Mouse (Mus musculus): ENCODE measurements at regions not wholly inside any gene's neighbourhood (a gene's known extent, or its start where the extent isn't known, plus 50 kb on each side); places are given as distances from the start of the nearest gene placed in this dataset.
A peak's percentile ranks its signal among the peaks of the same experiment; 100 is the strongest.

GRCm38 (mm10) chr11:117589422-117589821 is 64.7 kb upstream of the Tnrc6c start:
- H3K4me2 ChIP-seq (replicated peaks): no peak overlapping the region
- H3K9ac ChIP-seq: no peak overlapping the region; the same call in 1 of the 2 replicates
- WGBS: 60% methylated on average over 14 of the region's 14 CpGs
- H3K9me3 ChIP-seq: peaks cover 19% of the 10 kb centered on the region; the same call in 1 of the 2 replicates
- no peak for ATAC-seq (ENCODE audit: low FRiP score, low read depth)
- H3K4me3 ChIP-seq: no peak overlapping the region
- H3K36me3 ChIP-seq: no peaks in the 10 kb centered on the region
- peak overlapping the region; percentile 39; the same call in 1 of the 2 replicates for H3K27ac ChIP-seq
- peaks cover 11% of the 10 kb centered on the region; the same call in 1 of the 2 replicates for H3K4me1 ChIP-seq
- no peaks in the 10 kb centered on the region for H3K27me3 ChIP-seq

- peaks cover 15% of the 10 kb centered on the region for H3K27me3 ChIP-seq
- H3K4me2 ChIP-seq (replicated peaks): no peak overlapping the region
- no peak overlapping the region for H3K4me3 ChIP-seq
- H3K9me3 ChIP-seq: peaks cover 9% of the 10 kb centered on the region; the same call in 1 of the 2 replicates
- peaks cover 9% of the 10 kb centered on the region; the same call in 1 of the 2 replicates for H3K4me1 ChIP-seq
- no peak overlapping the region for H3K27ac ChIP-seq
- ATAC-seq (ENCODE audit: low FRiP score, low read depth): no peak
- no peak overlapping the region for H3K9ac ChIP-seq
- 65% methylated on average over 3 of the region's 3 CpGs for WGBS
- H3K36me3 ChIP-seq: no peaks in the 10 kb centered on the region
These were observed 61.5 kb upstream of the Tnrc6c start for GRCm38 (mm10) chr11:117592570-117592969.

DNA sequence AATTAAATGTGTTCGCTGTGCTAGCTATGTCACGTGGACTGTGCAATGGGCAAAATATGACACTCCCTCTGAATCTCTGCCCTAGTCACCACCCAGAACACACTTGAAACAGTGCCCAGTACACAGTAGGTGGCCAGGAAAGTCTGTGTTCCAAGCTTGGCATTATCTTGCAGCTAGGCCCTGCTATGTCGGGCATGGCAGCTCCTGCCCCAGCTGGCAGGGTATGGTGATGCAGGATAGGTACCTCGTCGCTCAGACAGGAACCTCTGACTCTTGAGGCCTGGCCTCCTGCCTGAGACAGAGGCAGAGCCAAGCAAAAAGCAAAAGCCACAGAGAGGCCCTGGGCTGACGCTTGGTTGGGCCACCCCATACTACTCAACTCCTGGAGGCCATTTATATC is 57.9 kb upstream of the Tnrc6c start:
- peaks cover 50% of the 10 kb centered on the region for H3K27me3 ChIP-seq
- no peak overlapping the region for H3K4me3 ChIP-seq
- no peaks in the 10 kb centered on the region for H3K36me3 ChIP-seq
- 71% methylated on average over 6 of the region's 6 CpGs for WGBS
- H3K27ac ChIP-seq: no peak overlapping the region
- H3K4me1 ChIP-seq: peaks cover 32% of the 10 kb centered on the region
- no peak overlapping the region for H3K9ac ChIP-seq
- no peaks in the 10 kb centered on the region for H3K9me3 ChIP-seq
- H3K4me2 ChIP-seq (replicated peaks): no peak overlapping the region
- ATAC-seq (ENCODE audit: low FRiP score, low read depth): no peak

DNA sequence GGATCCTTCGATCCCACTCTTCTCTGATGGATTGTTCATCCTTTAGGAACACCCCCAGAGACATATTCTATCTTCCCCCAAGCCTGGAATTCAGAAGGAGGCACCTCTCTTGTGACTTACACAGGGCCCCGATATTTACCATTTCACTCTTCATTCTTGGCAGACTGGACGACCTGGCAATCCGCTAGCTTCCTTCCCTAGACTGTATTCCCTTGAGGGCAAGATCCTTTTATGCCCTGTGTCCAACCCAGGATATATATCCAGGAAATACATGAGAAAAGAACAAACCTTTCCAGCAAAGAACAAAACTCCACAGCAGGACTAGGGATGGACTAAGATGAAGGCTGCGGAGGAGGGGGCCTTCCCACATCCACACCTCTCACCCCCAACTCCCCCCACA is 56.3 kb upstream of the Tnrc6c start:
- peaks cover 32% of the 10 kb centered on the region for H3K4me1 ChIP-seq
- no peaks in the 10 kb centered on the region for H3K36me3 ChIP-seq
- H3K27me3 ChIP-seq: peaks cover 58% of the 10 kb centered on the region
- 28% methylated on average over 5 of the region's 5 CpGs for WGBS
- no peak overlapping the region for H3K4me2 ChIP-seq (replicated peaks)
- no peak overlapping the region for H3K27ac ChIP-seq
- H3K9ac ChIP-seq: peak overlapping the region; percentile 39; the same call in 1 of the 2 replicates
- ATAC-seq (ENCODE audit: low FRiP score, low read depth): no peak
- no peaks in the 10 kb centered on the region for H3K9me3 ChIP-seq
- no peak overlapping the region for H3K4me3 ChIP-seq

- H3K4me1 ChIP-seq: peaks cover 32% of the 10 kb centered on the region
- no peaks in the 10 kb centered on the region for H3K9me3 ChIP-seq
- no peak for ATAC-seq (ENCODE audit: low FRiP score, low read depth)
- H3K9ac ChIP-seq: peak overlapping the region; percentile 39; the same call in 1 of the 2 replicates
- H3K27me3 ChIP-seq: peaks cover 58% of the 10 kb centered on the region
- H3K36me3 ChIP-seq: no peaks in the 10 kb centered on the region
- 3% methylated on average over 6 of the region's 6 CpGs for WGBS
- H3K4me2 ChIP-seq (replicated peaks): peak overlapping the region; percentile 65
- no peak overlapping the region for H3K27ac ChIP-seq
- H3K4me3 ChIP-seq: no peak overlapping the region
These were observed 55.9 kb upstream of the Tnrc6c start for GRCm38 (mm10) chr11:117598170-117598583.

- no peak for ATAC-seq (ENCODE audit: low FRiP score, low read depth)
- WGBS: 5% methylated on average over 9 of the region's 9 CpGs
These were observed 55.5 kb upstream of the Tnrc6c start for GRCm38 (mm10) chr11:117598610-117599009.

DNA sequence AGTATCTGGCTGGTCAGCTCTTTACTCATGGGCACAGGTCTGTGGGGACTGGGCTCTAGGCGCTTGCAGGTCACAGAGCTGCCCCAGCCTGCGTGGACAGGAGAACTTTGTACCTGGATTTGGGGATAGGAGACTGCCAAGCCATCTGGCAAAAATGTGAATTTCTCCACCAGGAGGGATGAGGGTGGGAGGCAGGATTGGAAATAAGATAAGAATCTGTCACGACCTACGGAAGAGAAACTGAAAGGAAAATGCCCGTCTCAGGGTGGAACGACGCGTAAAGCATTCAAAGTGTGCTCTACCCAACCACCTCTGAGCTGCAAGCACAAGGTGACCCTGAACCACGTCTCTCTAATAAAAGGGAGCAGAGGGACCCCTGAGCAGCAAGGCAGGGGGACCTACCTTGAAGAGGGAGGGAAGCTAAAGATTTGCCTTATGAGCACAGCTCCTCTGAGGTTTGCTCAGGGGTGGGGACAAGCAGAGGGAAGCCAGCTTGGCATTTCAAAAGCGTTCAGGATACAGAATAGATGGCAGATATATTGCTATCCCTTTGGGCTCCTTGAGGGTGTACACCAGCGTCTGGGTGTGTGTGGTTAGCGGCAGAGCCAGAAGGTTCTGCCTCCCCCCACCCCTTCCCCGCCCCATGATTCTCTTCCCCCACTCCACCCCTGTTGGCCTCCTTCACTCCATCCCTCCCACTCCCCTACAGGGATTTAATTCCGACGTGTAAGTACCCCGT is 54.9 kb upstream of the Tnrc6c start:
- no peak for ATAC-seq (ENCODE audit: low FRiP score, low read depth)
- Histone ChIP-seq H3K4me2 (replicated peaks) (peak overlapping the region; percentile 65), H3K4me3 (peak overlapping the region; percentile 34), H3K4me1 (peaks cover 32% of the 10 kb centered on the region), H3K9me3 (no peaks in the 10 kb centered on the region), H3K9ac (peak overlapping the region; percentile 51), H3K27me3 (peaks cover 58% of the 10 kb centered on the region), H3K27ac (no peak overlapping the region), H3K36me3 (no peaks in the 10 kb centered on the region)
- 6% methylated on average over 16 of the region's 16 CpGs for WGBS

More at GRCm38 (mm10) chr11:117598610-117599009, 55.5 kb upstream of the Tnrc6c start:
- Histone ChIP-seq H3K4me2 (replicated peaks) (peak overlapping the region; percentile 65), H3K4me3 (peak overlapping the region; percentile 34), H3K27ac (no peak overlapping the region), H3K9me3 (no peaks in the 10 kb centered on the region), H3K36me3 (no peaks in the 10 kb centered on the region), H3K27me3 (peaks cover 58% of the 10 kb centered on the region), H3K9ac (peak overlapping the region; percentile 51), H3K4me1 (peaks cover 32% of the 10 kb centered on the region)

DNA sequence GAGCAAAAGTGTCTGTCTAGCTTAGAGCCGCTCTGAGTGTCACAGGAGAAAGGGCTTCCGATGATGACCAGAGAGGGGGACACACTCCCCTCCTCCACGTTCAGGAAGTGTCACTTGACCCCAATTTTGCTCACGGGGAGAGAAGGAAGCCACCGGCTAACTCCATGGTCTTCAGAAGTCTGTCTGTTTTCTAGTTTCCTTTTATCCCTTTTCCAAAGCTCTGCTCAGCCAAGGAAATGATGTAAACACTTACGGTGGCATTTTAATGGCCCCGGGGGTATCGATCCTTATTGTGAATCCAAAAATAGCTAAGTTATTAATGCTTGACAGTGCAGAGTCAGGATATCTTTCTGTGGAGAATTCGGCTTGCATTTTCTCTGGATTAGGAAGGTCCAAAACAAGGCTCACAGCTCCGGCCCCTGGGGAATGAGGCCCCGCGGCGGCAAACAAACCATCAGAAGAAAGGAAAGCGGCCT is 54.3 kb upstream of the Tnrc6c start:
- WGBS: 13% methylated on average over 14 of the region's 14 CpGs
- peaks cover 32% of the 10 kb centered on the region for H3K4me1 ChIP-seq

GRCm38 (mm10) chr11:117601147-117601546 is 52.9 kb upstream of the Tnrc6c start:
- ATAC-seq (ENCODE audit: low FRiP score, low read depth): no peak

More for the DNA sequence above, 54.3 kb upstream of the Tnrc6c start:
- peak overlapping the region; percentile 51 for H3K9ac ChIP-seq
- H3K36me3 ChIP-seq: no peaks in the 10 kb centered on the region
- peak overlapping the region; percentile 65 for H3K4me2 ChIP-seq (replicated peaks)
- peak overlapping the region; percentile 34 for H3K4me3 ChIP-seq
- H3K9me3 ChIP-seq: no peaks in the 10 kb centered on the region
- peaks cover 58% of the 10 kb centered on the region for H3K27me3 ChIP-seq
- no peak overlapping the region for H3K27ac ChIP-seq
- no peak for ATAC-seq (ENCODE audit: low FRiP score, low read depth)

DNA sequence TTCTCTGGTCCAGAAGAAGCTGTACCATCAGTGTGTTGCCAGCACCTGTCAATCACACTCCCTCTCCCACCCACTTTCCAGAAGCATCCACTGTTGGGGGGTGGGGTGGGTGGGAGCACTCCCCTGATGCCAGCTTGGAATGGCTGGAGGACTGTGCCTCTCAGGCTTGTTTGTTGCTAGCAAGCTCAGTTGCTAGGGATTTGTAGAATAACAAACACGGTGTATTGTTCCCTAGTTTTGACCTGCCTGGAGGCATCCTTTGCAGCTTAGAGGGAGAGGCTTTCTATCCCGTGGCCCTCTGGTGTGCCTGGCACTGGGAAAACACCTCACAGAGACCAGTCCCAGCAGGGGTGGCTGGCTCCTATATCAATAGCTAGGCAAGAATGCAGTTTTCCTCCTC is 50.1 kb upstream of the Tnrc6c start:
- H3K4me2 ChIP-seq (replicated peaks): no peak overlapping the region
- ATAC-seq (ENCODE audit: low FRiP score, low read depth): no peak
- H3K27ac ChIP-seq: no peak overlapping the region
- peaks cover 30% of the 10 kb centered on the region for H3K27me3 ChIP-seq
- no peak overlapping the region for H3K9ac ChIP-seq
- no peak overlapping the region for H3K4me3 ChIP-seq
- 32% methylated on average over 2 of the region's 2 CpGs for WGBS
- H3K9me3 ChIP-seq: no peaks in the 10 kb centered on the region
- peaks cover 40% of the 10 kb centered on the region for H3K4me1 ChIP-seq
- H3K36me3 ChIP-seq: no peaks in the 10 kb centered on the region

More at GRCm38 (mm10) chr11:117601147-117601546, 52.9 kb upstream of the Tnrc6c start:
- Histone ChIP-seq H3K4me1 (peaks cover 36% of the 10 kb centered on the region), H3K27me3 (peaks cover 56% of the 10 kb centered on the region), H3K4me3 (no peak overlapping the region), H3K27ac (no peak overlapping the region), H3K36me3 (no peaks in the 10 kb centered on the region), H3K9ac (no peak overlapping the region), H3K9me3 (no peaks in the 10 kb centered on the region), H3K4me2 (replicated peaks) (no peak overlapping the region)
- WGBS: 25% methylated on average over 5 of the region's 5 CpGs
